Mouse (Mus musculus) bone marrow macrophage, adult 2 months (primary cell): ENCODE measurements around the gene Tcl1b4.

ENCODE experiments used
- CTCF ChIP-seq: IDR thresholded peaks from 2 replicates; pipeline ENCODE4 v1.5.1; 2012; ENCODE audit warnings: low read depth, mild to moderate bottlenecking, low read length, moderate library complexity
- POLR2A ChIP-seq: IDR thresholded peaks from 2 replicates; pipeline ENCODE4 v1.6.1; 2012; ENCODE audit warnings: mild to moderate bottlenecking, low read depth, low read length, borderline replicate concordance

- TF ChIP-seq CTCF (no peak), POLR2A (no peak)
Observed at GRCm38 (mm10) chr12:105239060-105239459, 37.3 kb downstream of the Tcl1b4 start.
